In the genomic region with DNA sequence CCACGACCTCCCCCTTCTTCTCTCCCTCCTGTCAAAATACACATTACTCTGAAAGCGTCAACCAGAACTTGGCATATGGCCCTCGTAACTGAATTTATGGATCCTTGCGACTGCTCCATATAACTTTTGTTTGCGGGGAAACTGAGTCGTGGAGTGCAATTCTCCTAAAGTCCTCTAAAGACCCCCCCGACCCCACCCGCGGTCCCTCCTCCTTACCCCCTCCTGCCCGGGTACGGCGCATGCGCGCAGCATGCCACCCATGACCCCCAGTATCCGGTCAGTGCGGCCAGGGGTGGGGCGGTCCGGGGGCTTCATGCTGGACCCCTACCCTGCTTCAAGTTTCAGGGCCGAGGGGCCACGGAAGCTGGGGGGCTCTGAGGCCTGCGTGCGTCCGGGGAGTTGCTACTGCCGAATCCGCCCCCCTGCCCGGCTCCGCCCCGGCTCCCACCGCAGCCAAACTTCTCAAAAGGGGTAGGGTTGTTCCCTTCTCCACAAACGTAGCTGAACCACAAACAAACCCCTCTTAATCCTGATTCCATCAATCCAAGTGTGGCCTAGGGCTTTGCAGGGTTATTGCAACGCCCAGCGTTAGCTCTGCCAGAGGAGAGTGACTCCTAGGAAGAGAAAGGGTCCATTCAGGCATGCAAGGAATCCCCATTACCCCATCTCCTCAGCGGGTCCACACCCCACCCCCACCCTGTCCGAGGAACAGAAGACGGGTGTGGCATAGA, we compare ENCODE assay signal across 8 mouse cellular contexts. TPM values are rescaled to one million over a fixed set of nuclear protein-coding genes. Genes with fewer than 3 reads are reported as not detected.
DNase-seq lines count a peak whose midpoint lies in the region; ATAC-seq and TF ChIP-seq lines count a peak whose summit lies in the region.

A gene (minus strand): TSS at position 433 of the 731 bp plus-strand sequence.

- no peak within 1 kb of the TSS for H3K27ac ChIP-seq in bone marrow macrophage, adult 2 months (ENCODE audit: insufficient read depth, low read depth, low read length)
- peak within 1 kb of the TSS; percentile 51; the same call in 1 of the 2 replicates for H3K27ac ChIP-seq in hindbrain, postnatal 0 days

- no peak for ATAC-seq in erythroblast, adult 5-6 weeks (replicated peaks; ENCODE audit: low FRiP score, poor library complexity, severe bottlenecking)
- ATAC-seq in hindbrain, postnatal 0 days, result no peak

- TF ChIP-seq CTCF in bone marrow macrophage, adult 2 months (IDR thresholded peaks at IDR 0.05; ENCODE audit: low read depth, low read length), result no peak
- no peak for TF ChIP-seq CTCF in hindbrain, postnatal 0 days (IDR thresholded peaks at IDR 0.05; ENCODE audit: low read depth)

- peak within 1 kb of the TSS; percentile 98 for H3K4me2 ChIP-seq in hindbrain, postnatal 0 days (ENCODE audit: low read depth, low read length)

- peak within 1 kb of the TSS; percentile 72 for H3K4me3 ChIP-seq in erythroblast, embryonic 14.5 days (replicated peaks)
- H3K4me3 ChIP-seq in bone marrow macrophage, adult 2 months (ENCODE audit: insufficient read depth, low read length), result peak within 1 kb of the TSS; percentile 31
- H3K4me3 ChIP-seq in hindbrain, postnatal 0 days (ENCODE audit: low read length), result peak within 1 kb of the TSS; percentile 59

- 3% methylated on average over 35 of the region's 35 CpGs for WGBS in hindbrain, postnatal 0 days

- H3K27me3 ChIP-seq in erythroblast, embryonic 14.5 days (ENCODE audit: control insufficient read depth), result no peaks in the 10 kb centered on the region
- H3K27me3 ChIP-seq in hindbrain, postnatal 0 days (ENCODE audit: insufficient read depth, low read length), result no peaks in the 10 kb centered on the region

- H3K9ac ChIP-seq in hindbrain, postnatal 0 days (replicated peaks; ENCODE audit: low read length), result peak within 1 kb of the TSS; percentile 74

- H3K36me3 ChIP-seq in erythroblast, embryonic 14.5 days (ENCODE audit: control insufficient read depth), result peaks cover 19% of the 10 kb centered on the region
- H3K36me3 ChIP-seq in hindbrain, postnatal 0 days (ENCODE audit: insufficient read depth, low read length), result peaks cover 4% of the 10 kb centered on the region

- H3K4me1 ChIP-seq in erythroblast, embryonic 14.5 days (ENCODE audit: control insufficient read depth), result peaks cover 68% of the 10 kb centered on the region
- H3K4me1 ChIP-seq in bone marrow macrophage, adult 2 months (ENCODE audit: control insufficient read depth, insufficient read depth, low read length), result peaks cover 2% of the 10 kb centered on the region; the same call in 1 of the 2 replicates
- peaks cover 14% of the 10 kb centered on the region for H3K4me1 ChIP-seq in hindbrain, postnatal 0 days (ENCODE audit: insufficient read depth, low read length)

- TF ChIP-seq POLR2A in bone marrow macrophage, adult 2 months (IDR thresholded peaks at IDR 0.05; ENCODE audit: borderline replicate concordance, low read depth, low read length), result no peak

- peaks cover 6% of the 10 kb centered on the region; the same call in 1 of the 2 replicates for H3K9me3 ChIP-seq in erythroblast, embryonic 14.5 days (ENCODE audit: control insufficient read depth, low read length)
- H3K9me3 ChIP-seq in hindbrain, postnatal 0 days (ENCODE audit: low read length), result no peaks in the 10 kb centered on the region

- peak; percentile 76 for DNase-seq in gastrocnemius, postnatal 25 days
- DNase-seq in hindbrain, postnatal 0 days (ENCODE audit: low spot score), result peak; percentile 25
- peak; percentile 63 for DNase-seq in liver
- peak; percentile 75 for DNase-seq in neural tube, embryonic 10.5 days (ENCODE audit: extremely low spot score, low spot score)
- DNase-seq in natural killer cell, adult 2 months (ENCODE audit: low spot score in 2 of 2), result no peak

RNA-seq across cellular contexts. Expression of the gene that starts here (rescaled TPM):
- 0.47 and 0.52 TPM in 2 replicates for polyA plus RNA-seq in erythroblast, embryonic 14.5 days (2012)
- 0.84 and 1.7 TPM in 2 replicates for total RNA-seq in erythroblast, adult 5-6 weeks (2015; ENCODE audit: low replicate concordance)
- 2.2 and 2.7 TPM in 2 replicates for total RNA-seq in erythroblast, adult 5-6 weeks (2017; ENCODE audit: low replicate concordance)
- polyA plus RNA-seq in bone marrow macrophage, adult 2 months (2012; ENCODE audit: insufficient read depth, insufficient read length, missing spikeins), result 1.3 TPM in 1 of 2 replicates, not detected in the other
- total RNA-seq in gastrocnemius, postnatal 25 days (2021), result 1 to 10 TPM; 8.7 to 9.3 TPM
- total RNA-seq in hindbrain, postnatal 0 days (2014; rRNA removed), result 61.0 and 65.4 TPM in 2 replicates
- 20.3 and 21.6 TPM in 2 replicates for polyA plus RNA-seq in hindbrain, postnatal 0 days (2015; fragmentation: Nextera tagmentation; extraction: Ambion mirVana)

Comparison
In these comparisons a context has a peak if more than half of its experiments do, and no peak if none do; other contexts are left out.
1. DNase-seq: peak in gastrocnemius, postnatal 25 days (single experiment), hindbrain, postnatal 0 days (single experiment), liver (single experiment) and neural tube, embryonic 10.5 days (single experiment); none in natural killer cell, adult 2 months (0 of 2).
2. Peak in every context shown above with its lines, with median percentiles within 50 percentile points of each other: H3K4me3 ChIP-seq.